22 mouse cellular contexts compared by ENCODE assay signal in the genomic region with DNA sequence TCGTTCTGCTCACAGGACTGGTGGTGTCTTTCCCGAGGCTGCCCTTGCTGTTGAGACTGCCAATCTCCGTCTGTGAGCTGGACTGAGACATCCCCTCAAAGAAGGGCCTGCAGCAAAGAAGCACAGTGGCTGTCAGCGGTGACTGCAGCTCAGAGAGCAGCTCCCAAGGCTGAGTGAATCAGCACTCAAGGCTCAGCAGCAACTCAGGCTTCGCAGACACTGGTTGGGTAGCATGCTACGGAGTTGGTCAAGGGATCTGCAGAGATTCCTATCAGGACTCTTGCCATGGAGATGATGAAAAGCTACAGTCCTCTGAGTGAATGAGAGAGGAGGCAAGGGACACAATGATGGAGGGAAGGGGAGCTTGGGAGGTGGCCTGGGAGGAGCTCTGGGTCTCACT. TPM values are rescaled to one million over a fixed set of nuclear protein-coding genes. Genes with fewer than 3 reads are reported as not detected.
DNase-seq lines count a peak whose midpoint lies in the region; ATAC-seq and TF ChIP-seq lines count a peak whose summit lies in the region.
"Had no signal": no experiment of that assay in that cellular context is flagged by ENCODE, and none has a peak within 500 bp of the region (broad histone marks: within the 10 kb centered on the region; RNA-seq: fewer than 3 reads in every experiment).

No protein-coding gene starts in this region.

- H3K36me3 ChIP-seq in hindbrain, embryonic 14.5 days (replicated peaks; ENCODE audit: control insufficient read depth, insufficient read depth) = peaks cover 45% of the 10 kb centered on the region
- H3K36me3 ChIP-seq in hindbrain, embryonic 10.5 days = peaks cover 49% of the 10 kb centered on the region
- peaks cover 31% of the 10 kb centered on the region for H3K36me3 ChIP-seq in hindbrain, postnatal 0 days (ENCODE audit: insufficient read depth, low read length)

- no peak overlapping the region for H3K9ac ChIP-seq in hindbrain, embryonic 14.5 days
- H3K9ac ChIP-seq in hindbrain, postnatal 0 days (replicated peaks; ENCODE audit: low read length) = no peak overlapping the region; the same call in 1 of the 2 replicates
- H3K9ac ChIP-seq: intestine, embryonic 15.5 days; limb, embryonic 13.5 days; liver, embryonic 12.5 days; midbrain, embryonic 12.5 days had no signal

- TF ChIP-seq CTCF in cerebellum, adult 2 months (IDR thresholded peaks at IDR 0.05; ENCODE audit: borderline replicate concordance, insufficient read depth, low read depth, low read length) = no peak
- TF ChIP-seq CTCF in hindbrain, postnatal 0 days (IDR thresholded peaks at IDR 0.05; ENCODE audit: low read depth) = no peak

- H3K4me3 ChIP-seq in cerebellum, adult 2 months (replicated peaks; ENCODE audit: insufficient read depth, low read depth, low read length) = no peak overlapping the region
- no peak overlapping the region for H3K4me3 ChIP-seq in hindbrain, embryonic 14.5 days (replicated peaks; ENCODE audit: low read length)
- H3K4me3 ChIP-seq in hindbrain, embryonic 10.5 days = no peak overlapping the region
- no peak overlapping the region for H3K4me3 ChIP-seq in hindbrain, postnatal 0 days (ENCODE audit: low read length)
- H3K4me3 ChIP-seq: intestine, embryonic 15.5 days; limb, embryonic 13.5 days; liver, embryonic 12.5 days; midbrain, embryonic 12.5 days had no signal

- peaks cover 25% of the 10 kb centered on the region for H3K4me1 ChIP-seq in cerebellum, adult 2 months (ENCODE audit: control insufficient read depth, insufficient read depth, low read length)
- no peaks in the 10 kb centered on the region for H3K4me1 ChIP-seq in hindbrain, embryonic 14.5 days (replicated peaks; ENCODE audit: control insufficient read depth, insufficient read depth, low read length)
- no peaks in the 10 kb centered on the region for H3K4me1 ChIP-seq in hindbrain, embryonic 10.5 days (replicated peaks)
- 0 out of 2 replicates have a peak, but pooled peaks cover 3% of the 10 kb centered on the region for H3K4me1 ChIP-seq in hindbrain, postnatal 0 days (ENCODE audit: insufficient read depth, low read length)
- H3K4me1 ChIP-seq: intestine, embryonic 15.5 days; limb, embryonic 13.5 days; midbrain, embryonic 12.5 days had no signal

- H3K4me2 ChIP-seq in hindbrain, embryonic 14.5 days (replicated peaks) = no peak overlapping the region
- H3K4me2 ChIP-seq in hindbrain, postnatal 0 days (ENCODE audit: low read depth, low read length) = no peak overlapping the region
- H3K4me2 ChIP-seq: intestine, embryonic 15.5 days; limb, embryonic 13.5 days; liver, embryonic 12.5 days; midbrain, embryonic 12.5 days had no signal

- no peak for TF ChIP-seq POLR2A in cerebellum, adult 2 months (IDR thresholded peaks at IDR 0.05; ENCODE audit: borderline replicate concordance, insufficient read depth, low read length)

- H3K27ac ChIP-seq in cerebellum, adult 2 months (ENCODE audit: insufficient read depth, low read length) = peak overlapping the region; percentile 70
- peak overlapping the region; percentile 11; the same call in 1 of the 2 replicates for H3K27ac ChIP-seq in hindbrain, embryonic 14.5 days
- H3K27ac ChIP-seq in hindbrain, embryonic 10.5 days = no peak overlapping the region
- peak overlapping the region; percentile 62 for H3K27ac ChIP-seq in hindbrain, postnatal 0 days
- H3K27ac ChIP-seq: intestine, embryonic 15.5 days; limb, embryonic 13.5 days; liver, embryonic 12.5 days; midbrain, embryonic 12.5 days had no signal

- no peak for DNase-seq in cerebellum, adult 2 months
- DNase-seq in cerebellum, adult 8-10 months = no peak
- DNase-seq in hindbrain, embryonic 14.5 days (ENCODE audit: low spot score) = no peak
- no peak for DNase-seq in hindbrain, embryonic 10.5 days (ENCODE audit: low spot score)
- peak; percentile 60 for DNase-seq in adrenal gland, postnatal 14 days
- no peak for DNase-seq in hindbrain, postnatal 0 days (ENCODE audit: low spot score)
- DNase-seq in kidney, postnatal 25 days = no peak
- DNase-seq: cerebellum, adult 11 months; heart, postnatal 4 days; kidney, adult 8-10 months; kidney, postnatal 10 days; layer of hippocampus, postnatal 36 days; lung, adult 18-20 months; right cerebral cortex, postnatal 14 days; spleen, adult 18-20 months had no signal

- no peaks in the 10 kb centered on the region for H3K9me3 ChIP-seq in hindbrain, embryonic 14.5 days (ENCODE audit: control insufficient read depth, low read length)
- H3K9me3 ChIP-seq in hindbrain, embryonic 10.5 days = no peaks in the 10 kb centered on the region
- no peaks in the 10 kb centered on the region for H3K9me3 ChIP-seq in hindbrain, postnatal 0 days (ENCODE audit: low read length)
- H3K9me3 ChIP-seq: intestine, embryonic 15.5 days; limb, embryonic 13.5 days; midbrain, embryonic 12.5 days had no signal

- no peak for ATAC-seq in hindbrain, embryonic 14.5 days (ENCODE audit: low FRiP score)
- no peak for ATAC-seq in hindbrain, postnatal 0 days
- ATAC-seq: CD4-positive, CD25-positive, alpha-beta regulatory T cell, adult 4 months; intestine, embryonic 15.5 days; liver, embryonic 12.5 days had no signal

- no peaks in the 10 kb centered on the region for H3K27me3 ChIP-seq in cerebellum, adult 2 months (ENCODE audit: control insufficient read depth, insufficient read depth, low read length)
- H3K27me3 ChIP-seq in hindbrain, embryonic 14.5 days (ENCODE audit: control insufficient read depth, insufficient read depth, low read length) = no peaks in the 10 kb centered on the region
- H3K27me3 ChIP-seq in hindbrain, embryonic 10.5 days (ENCODE audit: insufficient read depth, poor library complexity, severe bottlenecking) = no peaks in the 10 kb centered on the region
- H3K27me3 ChIP-seq in hindbrain, postnatal 0 days (ENCODE audit: insufficient read depth, low read length) = no peaks in the 10 kb centered on the region
- H3K27me3 ChIP-seq: intestine, embryonic 15.5 days; limb, embryonic 13.5 days; liver, embryonic 12.5 days; midbrain, embryonic 12.5 days had no signal

- WGBS in cerebellum, adult 2 months = 70% methylated on average over 6 of the region's 6 CpGs
- WGBS in hindbrain, embryonic 14.5 days = 93% methylated on average over 6 of the region's 6 CpGs
- 87% methylated on average over 6 of the region's 6 CpGs for WGBS in hindbrain, embryonic 10.5 days
- 83% methylated on average over 6 of the region's 6 CpGs for WGBS in hindbrain, postnatal 0 days

RNA-seq across cellular contexts. Expression of gene Klc2, which starts 33.9 kb away (rescaled TPM):
- 318 and 338 TPM in 2 replicates for polyA plus RNA-seq in cerebellum, adult 2 months (2012; rRNA removed)
- 72.7 and 72.9 TPM in 2 replicates for polyA plus RNA-seq in hindbrain, embryonic 14.5 days (2014; fragmentation: Nextera tagmentation; extraction: Ambion mirVana)
- polyA plus RNA-seq in hindbrain, embryonic 10.5 days (2016; fragmentation: Nextera tagmentation; extraction: Ambion mirVana) = 35.5 and 45.8 TPM in 2 replicates
- total RNA-seq in adrenal gland, postnatal 14 days (2021) = 34.9 and 37.7 TPM in 2 replicates
- 191 and 227 TPM in 2 replicates for total RNA-seq in hindbrain, postnatal 0 days (2014; rRNA removed)
- polyA plus RNA-seq in hindbrain, postnatal 0 days (2015; fragmentation: Nextera tagmentation; extraction: Ambion mirVana) = 75.6 and 76.6 TPM in 2 replicates

RNA-seq across cellular contexts. Expression of gene Rab1b, which starts 45.4 kb away (rescaled TPM):
- 191 and 195 TPM in 2 replicates for polyA plus RNA-seq in cerebellum, adult 2 months (2012; rRNA removed)
- 210 and 213 TPM in 2 replicates for polyA plus RNA-seq in hindbrain, embryonic 14.5 days (2014; fragmentation: Nextera tagmentation; extraction: Ambion mirVana)
- 270 and 303 TPM in 2 replicates for polyA plus RNA-seq in hindbrain, embryonic 10.5 days (2016; fragmentation: Nextera tagmentation; extraction: Ambion mirVana)
- 166 and 167 TPM in 2 replicates for total RNA-seq in adrenal gland, postnatal 14 days (2021)
- 272 and 291 TPM in 2 replicates for total RNA-seq in hindbrain, postnatal 0 days (2014; rRNA removed)
- polyA plus RNA-seq in hindbrain, postnatal 0 days (2015; fragmentation: Nextera tagmentation; extraction: Ambion mirVana) = 229 and 230 TPM in 2 replicates

RNA-seq across cellular contexts. Expression of gene Cnih2, which starts 53.9 kb away (rescaled TPM):
- 89.3 and 90.3 TPM in 2 replicates for polyA plus RNA-seq in cerebellum, adult 2 months (2012; rRNA removed)
- polyA plus RNA-seq in hindbrain, embryonic 14.5 days (2014; fragmentation: Nextera tagmentation; extraction: Ambion mirVana) = 485 and 502 TPM in 2 replicates
- polyA plus RNA-seq in hindbrain, embryonic 10.5 days (2016; fragmentation: Nextera tagmentation; extraction: Ambion mirVana) = 42.1 and 115 TPM in 2 replicates
- 3.1 and 3.9 TPM in 2 replicates for total RNA-seq in adrenal gland, postnatal 14 days (2021)
- total RNA-seq in hindbrain, postnatal 0 days (2014; rRNA removed) = 549 and 573 TPM in 2 replicates
- 358 and 397 TPM in 2 replicates for polyA plus RNA-seq in hindbrain, postnatal 0 days (2015; fragmentation: Nextera tagmentation; extraction: Ambion mirVana)
- total RNA-seq: gastrocnemius, adult 8-10 months; megakaryocyte, adult 5-6 weeks had no signal
